Mouse (Mus musculus) ES-E14 (cell line): ENCODE results near the gene Sh3bp4.

Experiments
- HCFC1 ChIP-seq: IDR thresholded peaks from 2 replicates; pipeline ENCODE4 v1.6.1; 2012; ENCODE audit warnings: low read length, inconsistent platforms, borderline replicate concordance; ENCODE audit not compliant: insufficient read depth
- ZC3H11A ChIP-seq: IDR thresholded peaks from 2 replicates; pipeline ENCODE4 v1.6.1; 2012; ENCODE audit warnings: low read depth, mild to moderate bottlenecking, inconsistent platforms, low read length, borderline replicate concordance

DNA sequence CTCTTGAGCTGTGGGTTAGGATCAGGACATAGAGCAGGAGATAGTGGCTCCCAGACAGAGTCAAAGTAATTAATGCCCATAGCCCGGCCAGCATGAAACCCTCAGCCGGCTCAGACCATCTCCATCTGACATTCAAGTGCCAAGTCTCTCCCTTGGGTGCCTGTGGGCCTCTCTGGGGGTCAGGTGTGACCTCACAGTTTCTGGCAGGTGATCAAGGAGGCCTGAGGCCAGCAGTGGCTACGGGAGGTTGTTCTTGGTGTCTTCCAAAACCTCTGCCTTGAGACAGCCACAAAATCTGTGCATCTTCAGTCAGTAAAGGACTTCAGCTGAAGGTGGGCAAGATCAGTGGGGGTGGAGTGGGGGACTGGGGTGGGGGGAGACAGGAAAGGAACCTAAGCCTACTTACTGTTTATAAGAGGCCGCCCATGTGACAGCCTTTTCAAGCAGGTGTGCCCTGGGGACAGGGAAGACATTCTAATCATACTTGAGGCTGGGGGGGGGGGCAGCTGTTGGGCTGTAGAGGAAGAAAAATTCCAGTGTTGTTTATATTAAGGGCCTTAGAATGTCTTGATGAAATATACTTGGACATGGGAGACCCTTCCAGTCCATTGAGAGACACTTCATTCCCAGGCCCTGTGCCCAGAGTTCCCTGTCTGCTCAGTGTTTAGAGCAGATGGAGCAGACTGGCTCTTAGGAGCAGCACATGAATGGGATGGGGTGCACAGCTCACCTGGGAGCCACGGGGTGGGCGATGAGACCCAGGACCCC lies 40.7 kb downstream of the Sh3bp4 start:
- TF ChIP-seq ZC3H11A, result no peak
- no peak for TF ChIP-seq HCFC1
